Mouse (Mus musculus): ENCODE measurements around the gene Zfp735.

Gene Zfp735

DNA sequence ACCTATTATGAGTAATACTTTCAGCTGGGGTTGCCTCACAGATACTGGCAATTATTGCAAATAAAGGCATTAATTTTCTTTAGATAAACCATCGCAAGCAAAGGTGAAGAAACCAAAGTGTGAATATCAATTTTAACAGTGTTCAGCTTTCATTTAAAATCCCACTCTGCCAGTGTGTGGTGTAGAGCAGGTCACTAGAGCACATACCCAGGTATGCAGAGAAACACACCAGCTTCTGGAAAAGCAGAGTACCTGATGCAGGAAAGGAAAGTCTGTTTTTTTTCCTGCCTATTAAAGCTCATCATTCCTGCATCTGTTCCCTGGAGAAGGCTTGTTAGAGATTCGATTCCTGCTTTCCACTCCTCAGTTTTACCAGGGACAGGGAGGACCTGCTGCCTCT is at the start of gene Zfp735:
Zfp735 (plus strand) TSS at position 301 of the 400 bp plus-strand sequence.
- DNase-seq: no peak

DNA sequence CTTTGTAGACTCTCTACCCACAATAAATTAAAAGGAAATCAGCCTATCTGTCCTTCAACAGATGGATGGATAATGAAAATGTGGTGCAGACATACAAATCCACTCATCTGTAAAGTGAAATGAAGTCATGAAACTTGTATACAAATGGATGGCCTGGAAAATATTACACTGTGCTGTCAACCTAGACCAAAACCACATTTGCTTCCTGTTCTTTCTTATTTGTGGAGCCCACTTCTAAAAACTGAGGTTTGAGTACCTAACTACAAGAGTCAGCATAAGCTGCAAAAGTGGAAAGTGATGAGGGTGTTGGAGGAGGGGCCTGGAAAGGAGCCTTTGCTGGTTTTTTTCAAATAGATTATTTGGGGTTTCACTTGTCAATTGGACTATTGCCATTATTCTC is 70.5 kb downstream of the Zfp735 start:
- no peak for DNase-seq

Measured in thymus, postnatal 25 days (tissue).